Mouse (Mus musculus) bone marrow macrophage, adult 2 months (primary cell): ENCODE results near the gene Pgm2l1.
A peak's percentile ranks its signal among the peaks of the same experiment; 100 is the strongest.

ENCODE experiments used
- CTCF ChIP-seq: IDR thresholded peaks from 2 replicates; pipeline ENCODE4 v1.5.1; 2012; ENCODE audit warnings: low read depth, mild to moderate bottlenecking, low read length, moderate library complexity
- POLR2A ChIP-seq: IDR thresholded peaks from 2 replicates; pipeline ENCODE4 v1.6.1; 2012; ENCODE audit warnings: mild to moderate bottlenecking, low read depth, low read length, borderline replicate concordance

DNA sequence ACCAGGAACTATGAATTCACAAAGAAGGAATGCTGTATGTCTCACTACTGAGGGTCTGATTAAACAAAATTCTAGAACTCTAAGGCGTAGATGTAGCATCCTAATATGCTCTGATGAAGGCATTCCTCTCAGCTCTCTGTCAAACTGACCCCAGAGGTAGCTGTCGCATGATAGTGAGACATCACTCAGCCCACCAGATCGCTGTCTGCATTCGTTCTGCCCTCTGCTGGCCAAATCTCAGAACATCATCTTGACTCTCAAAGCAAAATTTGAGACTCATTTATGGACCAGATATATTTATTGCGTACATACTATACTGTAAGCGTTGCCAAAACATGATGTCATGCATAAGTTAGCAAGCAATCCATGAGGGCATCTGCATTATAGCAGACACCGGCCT is 39.6 kb upstream of the Pgm2l1 start:
- TF ChIP-seq CTCF (peak; percentile 85), POLR2A (no peak)
